Mouse (Mus musculus): ENCODE results near the gene Uhrf1bp1l. TPM values are rescaled to one million over a fixed set of nuclear protein-coding genes. Genes with fewer than 3 reads are reported as not detected.
A peak's percentile ranks its signal among the peaks of the same experiment; 100 is the strongest.

Gene Uhrf1bp1l
- polyA plus RNA-seq, 1 experiment from 2014 or later = 33.5 TPM

DNA sequence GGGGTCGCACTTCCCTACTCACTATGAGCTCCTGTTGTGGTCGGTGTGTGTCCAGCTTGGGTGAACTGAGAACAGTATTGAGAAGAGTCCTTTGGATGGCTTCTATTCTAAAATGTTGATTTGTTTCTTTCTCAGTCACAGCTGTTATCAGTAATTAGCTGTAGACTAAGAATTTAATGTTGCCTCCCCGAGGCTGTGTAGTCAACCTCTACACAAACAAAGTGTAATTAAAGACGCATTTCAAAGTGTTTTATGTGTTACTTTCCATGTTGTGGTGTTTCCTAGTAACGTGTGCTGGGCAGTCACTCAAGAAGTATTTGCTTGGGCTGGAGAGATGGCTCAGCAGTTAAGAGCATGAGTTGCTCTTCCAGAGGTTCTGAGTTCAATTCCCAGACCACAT lies 16.0 kb downstream of the Uhrf1bp1l start:
- Histone ChIP-seq H3K4me2 (ENCODE audit: low read depth, low read length) (no peak overlapping the region), H3K9ac (ENCODE audit: low read length) (no peak overlapping the region), H3K4me3 (ENCODE audit: low read length) (no peak overlapping the region), H3K9me3 (ENCODE audit: control insufficient read depth, low read length) (no peaks in the 10 kb centered on the region), H3K36me3 (ENCODE audit: control insufficient read depth, insufficient read depth, low read length) (no peaks in the 10 kb centered on the region), H3K27me3 (ENCODE audit: control insufficient read depth, insufficient read depth, low read depth, low read length) (no peaks in the 10 kb centered on the region), H3K27ac (ENCODE audit: low read length) (no peak overlapping the region), H3K4me1 (replicated peaks; ENCODE audit: control insufficient read depth, insufficient read depth, low read length) (peaks cover 10% of the 10 kb centered on the region)
- 86% methylated on average over 5 of the region's 5 CpGs for WGBS
- ATAC-seq (ENCODE audit: low read depth) = no peak

DNA sequence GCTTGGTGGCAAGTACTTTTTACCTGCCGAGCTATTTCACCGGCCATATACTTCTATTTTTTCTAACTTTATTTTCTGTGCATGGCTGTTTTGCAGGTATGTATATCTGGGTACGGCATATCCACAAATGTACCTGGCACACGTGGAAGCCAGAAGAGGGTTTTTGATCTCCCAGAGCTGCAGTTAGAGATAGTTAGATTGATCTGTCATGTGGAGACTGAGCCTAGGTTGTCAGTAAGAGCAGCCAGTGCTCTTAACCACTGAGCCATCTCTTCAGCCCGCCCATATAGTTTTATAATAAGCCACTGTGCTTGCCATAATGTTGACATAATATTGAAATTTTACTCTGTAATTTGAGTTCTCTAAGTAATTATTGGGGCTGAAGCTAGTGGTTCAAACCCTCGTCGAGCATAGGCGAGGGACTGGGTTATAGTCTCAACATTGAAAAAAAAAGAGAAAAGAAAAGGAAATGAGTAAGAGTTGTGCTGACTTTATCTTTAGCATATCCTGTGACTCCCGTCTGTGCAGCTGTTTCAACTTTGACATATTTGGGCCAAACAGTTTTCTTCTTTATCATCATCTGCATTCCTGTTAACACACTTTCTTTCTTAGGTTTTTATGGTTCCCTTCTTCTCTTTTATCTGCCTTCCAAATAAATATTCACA lies 19.8 kb downstream of the Uhrf1bp1l start:
- peaks cover 10% of the 10 kb centered on the region for H3K4me1 ChIP-seq (replicated peaks; ENCODE audit: control insufficient read depth, insufficient read depth, low read length)
- no peaks in the 10 kb centered on the region for H3K27me3 ChIP-seq (ENCODE audit: control insufficient read depth, insufficient read depth, low read depth, low read length)
- H3K9me3 ChIP-seq (ENCODE audit: control insufficient read depth, low read length) = no peaks in the 10 kb centered on the region
- H3K4me2 ChIP-seq (ENCODE audit: low read depth, low read length) = no peak overlapping the region
- no peaks in the 10 kb centered on the region for H3K36me3 ChIP-seq (ENCODE audit: control insufficient read depth, insufficient read depth, low read length)
- H3K27ac ChIP-seq (ENCODE audit: low read length) = no peak overlapping the region
- no peak overlapping the region for H3K4me3 ChIP-seq (ENCODE audit: low read length)
- 47% methylated on average over 9 of the region's 9 CpGs for WGBS
- H3K9ac ChIP-seq (ENCODE audit: low read length) = no peak overlapping the region
- ATAC-seq (ENCODE audit: low read depth) = no peak

DNA sequence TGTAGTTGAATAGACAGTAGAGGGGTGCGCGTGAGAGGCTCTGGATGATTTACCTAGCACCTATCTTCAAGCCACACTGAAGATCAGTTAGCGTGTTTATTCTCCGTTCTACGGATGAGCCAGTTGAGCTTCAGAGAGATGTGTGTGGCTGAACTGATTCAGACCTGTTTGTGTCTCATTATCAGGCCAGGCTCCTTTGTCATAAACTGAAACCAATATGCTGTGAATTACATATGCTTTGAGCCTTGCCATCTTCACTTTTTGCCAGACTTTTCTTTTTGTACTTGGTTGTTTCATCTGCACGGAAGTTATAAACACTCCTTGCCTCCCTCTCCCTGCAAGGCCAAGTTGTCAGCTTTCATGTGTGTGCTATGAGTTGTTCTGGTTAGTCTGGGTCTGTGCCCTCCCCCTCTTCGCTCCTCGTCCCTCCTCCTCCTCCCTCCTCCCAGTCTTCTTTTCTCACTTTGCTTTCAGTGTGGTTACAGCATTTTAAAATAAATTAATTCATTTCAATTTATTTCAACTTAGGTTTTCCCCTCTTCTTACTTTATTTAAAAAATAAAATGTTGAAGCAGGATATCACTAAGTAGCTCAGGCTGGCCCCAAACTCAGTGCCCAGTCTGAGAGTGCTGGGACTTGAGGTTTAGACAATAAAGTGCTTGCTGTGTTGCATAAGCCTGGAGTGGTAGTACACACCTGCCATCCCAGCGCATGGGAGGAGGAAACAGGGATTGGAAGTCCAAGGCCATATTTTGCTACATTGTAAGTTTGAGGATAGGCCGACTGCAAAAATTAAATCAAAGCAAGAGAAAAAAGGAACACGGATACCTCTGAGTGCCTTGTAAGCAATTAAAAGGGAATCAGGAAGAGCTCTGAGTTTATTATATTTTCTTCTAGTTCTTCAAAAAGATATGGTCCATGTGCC lies 21.3 kb downstream of the Uhrf1bp1l start:
- no peak overlapping the region for H3K27ac ChIP-seq (ENCODE audit: low read length)
- H3K9ac ChIP-seq (ENCODE audit: low read length) = no peak overlapping the region
- H3K4me1 ChIP-seq (replicated peaks; ENCODE audit: control insufficient read depth, insufficient read depth, low read length) = peaks cover 10% of the 10 kb centered on the region
- H3K27me3 ChIP-seq (ENCODE audit: control insufficient read depth, insufficient read depth, low read depth, low read length) = no peaks in the 10 kb centered on the region
- ATAC-seq (ENCODE audit: low read depth) = no peak
- 68% methylated on average over 11 of the region's 11 CpGs for WGBS
- no peak overlapping the region for H3K4me2 ChIP-seq (ENCODE audit: low read depth, low read length)
- no peaks in the 10 kb centered on the region for H3K36me3 ChIP-seq (ENCODE audit: control insufficient read depth, insufficient read depth, low read length)
- no peaks in the 10 kb centered on the region for H3K9me3 ChIP-seq (ENCODE audit: control insufficient read depth, low read length)
- H3K4me3 ChIP-seq (ENCODE audit: low read length) = no peak overlapping the region

DNA sequence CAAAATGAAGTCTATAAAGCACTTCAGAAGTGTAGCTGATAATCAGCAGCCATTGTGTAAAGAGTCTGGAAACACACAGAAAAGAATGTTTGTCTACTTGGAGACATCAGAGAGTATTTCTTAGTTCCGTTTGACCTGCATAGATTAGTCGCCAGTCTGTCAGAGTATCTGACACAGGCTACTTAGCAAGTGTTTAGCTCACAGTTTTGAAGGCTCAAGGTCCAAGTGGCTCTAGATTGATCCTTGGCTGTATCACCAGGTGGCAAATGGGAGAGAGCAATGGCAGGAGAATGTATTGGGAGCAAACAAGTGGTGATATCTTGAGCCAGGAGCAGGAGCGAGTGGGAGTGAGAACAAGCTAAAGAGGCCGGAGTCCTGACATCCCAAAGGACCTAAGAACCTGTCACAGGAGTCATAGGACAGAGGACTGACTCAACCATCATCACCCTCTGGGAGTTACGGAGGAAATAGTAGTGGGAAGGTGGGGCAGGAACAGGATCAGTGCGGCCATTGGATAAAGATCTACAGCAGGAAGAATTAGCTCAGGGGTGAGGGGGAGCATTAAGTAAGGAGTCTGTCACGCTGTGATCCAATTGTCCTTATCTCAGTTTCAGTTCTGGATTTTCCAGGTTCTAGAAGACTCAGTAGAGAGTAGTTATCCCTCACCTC lies 23.7 kb downstream of the Uhrf1bp1l start:
- peak overlapping the region; percentile 76 for H3K27ac ChIP-seq (ENCODE audit: low read length)
- no peaks in the 10 kb centered on the region for H3K9me3 ChIP-seq (ENCODE audit: control insufficient read depth, low read length)
- peak; percentile 39 for ATAC-seq (ENCODE audit: low read depth)
- no peak overlapping the region for H3K4me2 ChIP-seq (ENCODE audit: low read depth, low read length)
- H3K4me1 ChIP-seq (replicated peaks; ENCODE audit: control insufficient read depth, insufficient read depth, low read length) = peaks cover 10% of the 10 kb centered on the region
- no peak overlapping the region for H3K4me3 ChIP-seq (ENCODE audit: low read length)
- H3K27me3 ChIP-seq (ENCODE audit: control insufficient read depth, insufficient read depth, low read depth, low read length) = no peaks in the 10 kb centered on the region
- H3K9ac ChIP-seq (ENCODE audit: low read length) = no peak overlapping the region
- H3K36me3 ChIP-seq (ENCODE audit: control insufficient read depth, insufficient read depth, low read length) = no peaks in the 10 kb centered on the region
- 59% methylated on average over 7 of the region's 7 CpGs for WGBS

DNA sequence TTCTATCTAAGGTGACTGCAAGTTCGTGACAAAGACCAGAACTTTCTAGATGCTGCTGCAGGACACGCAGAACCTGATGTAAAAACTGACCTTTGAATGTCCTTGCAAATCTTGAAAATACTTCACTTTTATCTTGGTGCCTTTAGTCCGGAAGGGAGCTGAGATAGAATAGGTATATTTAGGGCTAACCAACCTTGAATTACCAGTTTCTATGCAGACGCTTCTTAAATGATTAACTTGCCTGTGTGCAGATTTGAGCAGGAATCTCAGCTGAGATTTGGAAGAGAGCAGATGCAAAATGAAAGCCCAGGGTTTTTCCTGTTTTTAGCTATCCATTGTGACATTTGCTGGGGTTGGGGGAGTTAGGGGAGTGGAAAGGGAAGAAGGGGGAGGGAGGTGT lies 24.3 kb downstream of the Uhrf1bp1l start:
- Histone ChIP-seq H3K36me3 (ENCODE audit: control insufficient read depth, insufficient read depth, low read length) (no peaks in the 10 kb centered on the region), H3K4me2 (ENCODE audit: low read depth, low read length) (no peak overlapping the region), H3K4me1 (replicated peaks; ENCODE audit: control insufficient read depth, insufficient read depth, low read length) (peaks cover 10% of the 10 kb centered on the region), H3K9me3 (ENCODE audit: control insufficient read depth, low read length) (no peaks in the 10 kb centered on the region), H3K27me3 (ENCODE audit: control insufficient read depth, insufficient read depth, low read depth, low read length) (no peaks in the 10 kb centered on the region), H3K9ac (ENCODE audit: low read length) (no peak overlapping the region), H3K27ac (ENCODE audit: low read length) (peak overlapping the region; percentile 76), H3K4me3 (ENCODE audit: low read length) (no peak overlapping the region)
- ATAC-seq (ENCODE audit: low read depth) = peak; percentile 27; the same call in 1 of the 2 replicates
- 46% methylated on average over 4 of the region's 4 CpGs for WGBS

DNA sequence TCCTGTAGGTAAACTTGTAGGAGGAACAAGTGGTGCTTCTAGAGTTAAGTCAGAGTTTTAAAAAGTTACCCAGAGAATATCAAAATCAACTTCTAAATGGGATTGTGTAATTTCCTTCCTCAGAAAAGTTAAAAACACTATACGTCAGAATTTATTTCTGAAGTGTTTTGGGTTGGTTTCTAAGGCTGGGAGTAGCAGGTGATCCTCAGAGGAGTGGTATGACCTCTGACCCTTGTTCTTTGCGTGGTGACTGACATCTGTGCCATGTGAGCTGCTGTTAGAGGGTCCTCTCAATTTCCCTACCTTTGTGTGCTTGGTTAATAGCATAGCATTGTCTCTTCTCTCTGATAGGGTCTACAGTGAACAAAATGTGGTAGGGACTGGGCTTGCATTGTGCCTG lies 27.1 kb downstream of the Uhrf1bp1l start:
- no peaks in the 10 kb centered on the region; the same call in none of the 2 replicates for H3K4me1 ChIP-seq (replicated peaks; ENCODE audit: control insufficient read depth, insufficient read depth, low read length)
- H3K27me3 ChIP-seq (ENCODE audit: control insufficient read depth, insufficient read depth, low read depth, low read length) = no peaks in the 10 kb centered on the region
- ATAC-seq (ENCODE audit: low read depth) = no peak
- no peak overlapping the region for H3K4me3 ChIP-seq (ENCODE audit: low read length)
- no peak overlapping the region for H3K4me2 ChIP-seq (ENCODE audit: low read depth, low read length)
- H3K9me3 ChIP-seq (ENCODE audit: control insufficient read depth, low read length) = no peaks in the 10 kb centered on the region
- H3K9ac ChIP-seq (ENCODE audit: low read length) = no peak overlapping the region
- H3K27ac ChIP-seq (ENCODE audit: low read length) = peak overlapping the region; percentile 64
- H3K36me3 ChIP-seq (ENCODE audit: control insufficient read depth, insufficient read depth, low read length) = peaks cover 3% of the 10 kb centered on the region; the same call in 1 of the 2 replicates
- 31% methylated on average over 2 of the region's 2 CpGs for WGBS

DNA sequence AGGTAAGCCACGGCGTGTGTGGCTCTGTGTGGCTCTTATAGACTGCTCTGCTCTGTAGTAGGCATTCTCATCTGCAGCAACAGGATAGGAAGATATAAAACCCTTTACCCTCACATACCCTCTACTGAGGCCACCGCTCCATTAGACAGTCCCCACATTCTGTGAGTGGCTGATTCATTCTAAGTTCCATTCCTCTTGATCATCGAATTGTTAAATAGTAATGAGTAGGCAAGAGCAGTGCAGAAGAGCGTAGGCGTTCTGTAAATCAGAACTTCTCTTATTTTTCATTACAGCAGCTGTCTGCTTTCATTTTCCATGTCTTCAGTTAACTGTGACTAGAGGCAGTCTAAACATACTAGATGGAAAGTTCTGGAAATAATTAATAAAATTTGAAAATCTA lies 31.2 kb downstream of the Uhrf1bp1l start:
- 89% methylated on average over 6 of the region's 6 CpGs for WGBS
- Histone ChIP-seq H3K4me1 (replicated peaks; ENCODE audit: control insufficient read depth, insufficient read depth, low read length) (no peaks in the 10 kb centered on the region), H3K27me3 (ENCODE audit: control insufficient read depth, insufficient read depth, low read depth, low read length) (no peaks in the 10 kb centered on the region), H3K9ac (ENCODE audit: low read length) (no peak overlapping the region), H3K4me3 (ENCODE audit: low read length) (no peak overlapping the region), H3K36me3 (ENCODE audit: control insufficient read depth, insufficient read depth, low read length) (peaks cover 7% of the 10 kb centered on the region), H3K27ac (ENCODE audit: low read length) (no peak overlapping the region), H3K9me3 (ENCODE audit: control insufficient read depth, low read length) (no peaks in the 10 kb centered on the region), H3K4me2 (ENCODE audit: low read depth, low read length) (no peak overlapping the region)
- ATAC-seq (ENCODE audit: low read depth) = no peak

DNA sequence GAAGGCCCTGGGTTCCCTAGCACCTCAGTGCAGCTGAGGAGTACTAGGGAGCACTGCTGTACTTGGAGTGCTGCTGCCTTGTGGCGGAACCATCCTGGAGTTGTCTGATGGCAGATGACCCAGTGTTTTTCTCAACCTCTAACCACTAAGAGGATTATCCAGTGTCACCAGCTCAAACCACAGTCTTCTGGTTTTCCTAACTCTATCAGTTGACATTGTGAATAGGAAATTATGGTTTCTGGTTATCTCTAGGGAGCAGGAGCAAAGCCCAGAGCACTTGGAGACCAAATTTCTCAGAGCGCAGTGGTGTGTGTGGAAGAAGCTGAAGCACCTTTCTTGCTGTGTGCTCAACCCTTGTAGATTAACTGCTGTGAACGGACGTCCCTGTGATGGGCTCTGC lies 47.1 kb downstream of the Uhrf1bp1l start:
- Histone ChIP-seq H3K36me3 (ENCODE audit: control insufficient read depth, insufficient read depth, low read length) (peaks cover 4% of the 10 kb centered on the region; the same call in 1 of the 2 replicates), H3K9me3 (ENCODE audit: control insufficient read depth, low read length) (no peaks in the 10 kb centered on the region), H3K4me2 (ENCODE audit: low read depth, low read length) (no peak overlapping the region), H3K9ac (ENCODE audit: low read length) (no peak overlapping the region), H3K4me1 (replicated peaks; ENCODE audit: control insufficient read depth, insufficient read depth, low read length) (no peaks in the 10 kb centered on the region), H3K27ac (ENCODE audit: low read length) (no peak overlapping the region), H3K4me3 (ENCODE audit: low read length) (no peak overlapping the region), H3K27me3 (ENCODE audit: control insufficient read depth, insufficient read depth, low read depth, low read length) (no peaks in the 10 kb centered on the region)
- no peak for ATAC-seq (ENCODE audit: low read depth)
- 89% methylated on average over 4 of the region's 4 CpGs for WGBS

DNA sequence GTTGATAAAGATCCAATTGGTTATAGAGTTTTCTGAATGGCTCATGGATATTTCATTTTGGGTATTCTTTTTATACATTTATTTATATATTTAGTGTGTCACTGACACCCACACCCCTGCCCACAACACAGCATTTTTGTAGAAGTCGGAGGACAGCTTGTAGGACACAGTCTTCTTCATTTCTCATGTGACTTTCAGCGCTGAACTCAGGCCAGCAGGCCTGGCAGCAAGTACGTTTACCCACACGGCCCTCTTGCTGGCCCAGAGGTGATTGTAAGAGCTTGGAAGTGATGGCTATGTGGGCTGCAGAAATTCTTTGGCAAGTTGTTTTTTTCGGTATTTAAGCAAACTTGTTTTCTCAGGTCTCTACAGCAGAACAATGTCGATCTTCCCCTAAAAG lies 49.3 kb downstream of the Uhrf1bp1l start:
- Histone ChIP-seq H3K9me3 (ENCODE audit: control insufficient read depth, low read length) (no peaks in the 10 kb centered on the region), H3K36me3 (ENCODE audit: control insufficient read depth, insufficient read depth, low read length) (peaks cover 4% of the 10 kb centered on the region; the same call in 1 of the 2 replicates), H3K4me3 (ENCODE audit: low read length) (no peak overlapping the region), H3K27me3 (ENCODE audit: control insufficient read depth, insufficient read depth, low read depth, low read length) (no peaks in the 10 kb centered on the region), H3K4me1 (replicated peaks; ENCODE audit: control insufficient read depth, insufficient read depth, low read length) (no peaks in the 10 kb centered on the region), H3K27ac (ENCODE audit: low read length) (no peak overlapping the region), H3K9ac (ENCODE audit: low read length) (no peak overlapping the region), H3K4me2 (ENCODE audit: low read depth, low read length) (no peak overlapping the region)
- no peak for ATAC-seq (ENCODE audit: low read depth)
- 69% methylated on average over 6 of the region's 6 CpGs for WGBS

Measured in lung, embryonic 16.5 days (tissue).